Mouse (Mus musculus) urinary bladder, postnatal 25 days (tissue): ENCODE measurements around the gene Bicc1.

ENCODE experiments used
- DNase-seq: peaks from one replicate; pipeline ENCODE4 v3.0.0; 2022; ENCODE audit warnings: low spot score

Bicc1 gene

DNA sequence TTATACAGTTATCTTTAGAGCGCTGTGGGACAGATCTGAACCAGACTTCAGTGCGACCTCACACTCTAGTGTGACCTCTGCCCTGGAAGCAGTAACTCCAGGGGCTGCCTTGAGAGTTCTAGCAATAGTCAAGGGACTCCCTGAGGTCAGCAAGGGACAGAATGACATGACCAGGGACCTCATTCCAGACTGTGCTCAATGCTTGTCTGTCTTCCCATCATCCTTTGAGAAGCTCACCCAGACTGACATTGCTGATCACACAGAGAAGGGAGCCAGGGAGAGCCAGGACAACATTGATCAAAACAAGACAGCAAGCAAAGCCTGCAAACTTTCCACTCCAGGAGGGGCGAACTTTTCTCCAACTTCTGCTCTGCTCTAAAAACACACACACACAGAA is 38.7 kb downstream of the Bicc1 start:
- no peak for DNase-seq

GRCm38 (mm10) chr10:71120121-71120768 is 39.3 kb downstream of the Bicc1 start:
- no peak for DNase-seq

- no peak for DNase-seq
These were observed 40.2 kb downstream of the Bicc1 start for GRCm38 (mm10) chr10:71119120-71119847.

DNA sequence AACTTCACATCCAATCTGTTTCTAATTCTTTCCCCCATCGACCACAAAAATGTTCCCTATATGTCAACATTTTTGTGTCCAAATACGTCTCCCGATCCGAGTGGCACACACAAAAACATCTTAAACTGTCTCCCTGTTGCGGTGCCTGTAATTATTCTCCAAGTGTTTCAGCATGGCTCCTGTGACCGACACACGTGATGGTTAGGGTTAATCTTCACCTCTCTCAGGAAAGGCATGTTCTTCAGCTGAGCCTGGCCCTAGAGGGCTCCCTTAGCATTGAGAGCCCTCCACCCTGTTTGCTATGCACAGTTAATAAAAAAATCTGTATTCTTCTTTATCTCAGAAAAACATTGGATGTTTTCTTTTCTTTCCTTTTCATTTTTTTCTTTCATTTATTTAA is 41.7 kb downstream of the Bicc1 start:
- DNase-seq = no peak

GRCm38 (mm10) chr10:71114260-71114920 is 45.1 kb downstream of the Bicc1 start:
- DNase-seq = no peak

GRCm38 (mm10) chr10:71106491-71107205 is 52.9 kb downstream of the Bicc1 start:
- DNase-seq = no peak

DNA sequence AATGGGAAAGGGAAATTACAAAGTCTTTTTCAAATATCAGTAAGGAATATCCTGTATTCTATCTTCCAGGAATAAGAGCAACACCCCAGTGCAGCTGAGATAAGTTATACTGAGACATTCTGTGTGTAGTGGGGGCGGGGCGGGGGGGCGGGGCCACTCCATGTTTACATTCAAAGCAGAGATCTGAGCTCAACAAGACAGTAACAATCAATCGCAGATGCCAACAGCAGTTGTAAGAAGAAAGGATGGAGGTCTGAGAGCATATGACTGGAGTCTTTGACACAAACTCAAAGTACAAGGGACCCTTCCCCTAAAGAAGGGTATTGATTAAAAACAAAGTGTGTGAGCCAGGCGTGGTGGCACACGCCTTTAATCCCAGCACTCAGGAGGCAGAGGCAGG is 54.7 kb downstream of the Bicc1 start:
- DNase-seq = no peak

DNA sequence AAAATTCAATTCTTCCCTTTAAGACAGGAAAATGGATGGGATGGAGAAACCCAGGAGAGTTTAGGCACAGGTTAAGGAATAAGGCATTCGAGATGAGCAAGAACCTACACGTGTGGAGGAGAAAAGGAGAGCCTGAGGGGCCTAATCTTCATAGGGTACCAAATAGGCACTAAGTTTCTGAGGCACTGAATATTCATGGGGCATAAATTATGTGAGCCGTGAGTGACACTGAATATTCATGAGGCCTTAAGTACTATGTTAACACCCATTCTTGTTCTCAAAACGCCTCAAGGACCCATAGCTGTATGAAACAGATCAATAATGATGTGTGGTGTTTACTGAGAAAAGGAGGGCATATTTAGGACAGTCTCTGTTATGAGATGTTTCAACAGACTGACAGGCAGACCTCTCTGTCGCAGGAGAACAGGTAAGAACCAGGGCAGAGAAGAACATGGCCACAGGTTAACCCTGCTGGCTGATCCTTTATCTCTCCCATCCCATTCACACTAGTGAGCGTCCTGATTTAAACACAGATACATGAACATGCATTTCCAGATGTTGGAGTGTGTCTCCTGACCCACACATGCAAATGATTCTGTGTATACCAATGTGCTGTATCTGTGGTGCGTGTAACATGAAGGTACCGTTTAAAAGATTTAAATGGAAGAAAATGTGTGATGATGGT is 58.5 kb downstream of the Bicc1 start:
- DNase-seq = no peak

- DNase-seq = no peak
These were observed 64.7 kb downstream of the Bicc1 start for GRCm38 (mm10) chr10:71094707-71095254.

DNA sequence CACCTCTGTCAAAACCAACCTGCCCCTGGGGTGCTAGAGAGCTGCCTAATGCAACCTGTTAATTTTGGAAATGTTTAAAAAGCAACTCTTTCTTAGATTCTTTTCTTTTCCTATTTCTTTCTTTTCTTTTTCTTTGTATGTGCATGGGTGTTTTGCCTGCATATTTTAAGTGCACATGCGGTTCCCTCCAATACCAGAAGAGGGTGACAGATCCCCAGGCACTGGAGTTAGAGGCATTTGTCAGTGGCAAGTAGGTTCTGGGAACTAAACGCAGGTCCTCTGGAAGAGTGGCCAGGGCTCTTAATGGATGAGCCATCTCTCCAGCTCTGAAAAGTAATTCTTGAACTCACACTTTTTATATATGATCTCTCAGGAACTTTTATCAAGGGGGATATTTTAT is 66.2 kb downstream of the Bicc1 start:
- DNase-seq = no peak

DNA sequence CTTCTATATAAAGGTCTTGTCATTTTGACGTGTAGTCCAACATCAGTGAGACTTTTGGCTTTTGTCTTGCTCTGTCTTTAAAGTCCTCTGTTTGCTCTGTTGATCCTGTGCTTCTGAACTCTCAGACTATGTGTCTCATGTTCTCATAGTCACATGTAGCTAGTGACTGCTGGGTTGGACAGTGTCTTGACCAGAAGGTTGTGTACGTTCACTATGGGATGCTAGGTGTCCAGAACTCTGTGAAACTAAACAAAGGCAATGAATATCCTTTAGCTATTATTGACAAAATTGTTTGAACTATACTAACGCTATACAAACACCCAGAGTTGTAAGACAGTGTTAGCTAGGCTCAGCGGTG is 72.2 kb downstream of the Bicc1 start:
- DNase-seq = no peak

- no peak for DNase-seq
These were observed 72.7 kb downstream of the Bicc1 start for GRCm38 (mm10) chr10:71086571-71087358.

- no peak for DNase-seq
These were observed 76.5 kb downstream of the Bicc1 start for GRCm38 (mm10) chr10:71082986-71083385.

DNA sequence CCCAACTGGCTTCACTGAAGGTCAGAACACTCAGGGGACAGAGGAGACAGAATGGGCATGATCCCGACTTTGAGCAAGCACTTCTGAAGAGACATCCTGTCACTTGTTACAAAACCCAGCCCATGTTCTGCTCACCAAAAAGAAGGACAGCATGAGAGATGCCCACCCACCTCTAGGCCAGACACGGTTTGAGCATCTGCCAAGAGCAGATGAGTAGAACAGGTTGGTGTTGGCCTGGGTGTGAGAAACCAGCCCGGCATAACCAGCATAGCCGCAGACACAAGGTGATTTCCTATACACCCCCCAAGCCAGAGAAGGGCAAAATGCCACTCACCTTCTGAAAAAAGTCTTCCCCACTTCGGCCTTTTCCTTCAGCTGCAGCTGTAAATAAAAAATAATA is 80.6 kb downstream of the Bicc1 start:
- DNase-seq = no peak

- DNase-seq = no peak
These were observed 94.5 kb downstream of the Bicc1 start for GRCm38 (mm10) chr10:71065009-71065408.

DNA sequence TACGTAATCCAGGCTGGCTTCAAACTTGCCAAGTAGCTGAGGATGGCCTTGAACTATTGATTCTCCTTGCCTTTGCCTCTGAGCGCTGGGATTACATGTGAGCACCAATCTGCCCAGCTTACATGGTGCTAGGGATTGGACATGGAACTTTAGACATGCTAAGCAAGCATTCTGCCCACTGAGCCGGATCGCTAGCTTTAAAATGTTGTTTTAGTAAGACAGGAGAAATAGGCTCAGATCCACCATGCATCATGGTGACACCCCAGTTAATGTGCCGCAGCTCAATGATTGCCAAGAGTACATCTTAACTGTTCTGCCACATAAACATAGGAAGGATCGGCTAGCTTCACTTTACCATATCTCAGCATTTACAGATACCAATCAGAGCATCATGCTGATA is 94.9 kb downstream of the Bicc1 start:
- no peak for DNase-seq

DNA sequence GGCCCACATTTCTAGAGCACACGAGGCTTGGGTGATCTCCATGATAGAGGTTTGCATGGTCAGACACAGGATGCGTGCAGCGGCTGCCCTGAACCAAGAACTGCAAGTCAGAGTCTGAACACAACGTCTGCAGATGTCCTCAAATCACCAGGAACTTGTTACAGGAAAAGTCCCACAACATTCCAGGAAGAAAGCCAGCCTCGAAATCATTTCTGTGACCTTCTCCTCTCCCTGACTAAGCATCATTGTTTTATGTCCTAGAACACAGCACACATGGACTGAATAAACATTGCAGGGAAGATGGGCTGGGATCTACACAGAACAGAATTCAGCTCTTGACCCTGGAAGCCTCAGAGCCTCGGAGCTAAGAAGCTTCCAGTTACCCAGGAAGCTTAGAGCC is 97.3 kb downstream of the Bicc1 start:
- no peak for DNase-seq

- no peak for DNase-seq
These were observed 99.2 kb downstream of the Bicc1 start for GRCm38 (mm10) chr10:71060269-71060668.

DNA sequence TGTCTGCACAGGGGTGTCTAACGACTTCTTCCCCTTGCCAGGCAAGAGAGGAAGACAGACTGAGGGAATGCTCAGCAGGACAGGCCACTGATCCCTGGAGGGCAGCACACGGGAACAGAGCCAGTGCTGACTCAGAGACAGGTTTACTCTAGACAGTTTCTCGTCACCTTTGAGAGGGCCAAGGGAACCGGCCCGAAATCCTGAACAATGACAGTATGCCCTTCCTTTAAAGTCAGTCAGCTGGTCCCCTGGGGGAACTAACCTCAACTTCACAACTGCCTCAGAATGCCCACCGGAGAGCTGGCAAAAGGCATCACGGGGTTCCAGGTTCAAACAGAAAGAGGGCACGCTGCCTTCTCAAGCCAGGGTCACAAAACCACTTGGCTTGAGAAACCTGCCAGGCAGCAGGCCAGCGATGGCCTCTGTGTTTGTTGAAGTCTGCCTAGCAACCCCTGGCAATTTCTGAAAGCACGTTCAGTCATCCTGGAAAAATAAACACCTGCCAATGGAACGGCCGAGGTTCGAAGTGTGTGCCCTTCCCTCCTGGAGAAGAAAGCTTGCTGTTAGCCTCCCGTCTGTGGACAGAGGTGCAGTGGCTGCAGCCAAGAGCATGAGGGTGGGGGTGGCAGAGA is 100.8 kb downstream of the Bicc1 start:
- DNase-seq = peak; percentile 14

DNA sequence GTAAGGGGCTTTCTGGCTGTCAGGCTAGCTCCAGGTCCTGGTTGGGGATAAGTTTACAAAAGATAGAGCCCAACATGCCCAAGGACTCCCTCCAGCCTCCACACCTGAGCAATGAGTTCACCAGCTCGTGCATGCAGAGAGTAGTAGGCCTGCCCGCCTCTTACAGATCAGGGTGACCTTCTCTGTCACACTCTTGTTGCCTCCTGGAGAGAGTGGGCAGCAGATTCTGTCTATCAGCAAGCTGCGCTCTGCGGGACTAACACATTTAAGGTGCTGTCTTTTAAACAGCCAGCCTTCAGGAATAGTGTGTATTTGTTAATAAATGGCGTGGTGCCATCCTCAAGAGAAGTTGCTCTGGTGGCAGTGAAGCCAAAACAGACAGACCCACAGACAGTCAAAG is 101.4 kb downstream of the Bicc1 start:
- DNase-seq = no peak

- DNase-seq = no peak
These were observed 106.8 kb downstream of the Bicc1 start for GRCm38 (mm10) chr10:71052748-71053147.
